Mouse (Mus musculus) brain, embryonic 14.5 days (tissue): Measurements from ENCODE around the gene Col26a1. TPM values are rescaled to one million over a fixed set of nuclear protein-coding genes. Genes with fewer than 3 reads are reported as not detected.
A peak's percentile ranks its signal among the peaks of the same experiment; 100 is the strongest.

ENCODE experiments used
- DNase-seq: peaks from one replicate; pipeline ENCODE4 v3.0.0-alpha.2; 2011; ENCODE audit warnings: low read depth
- CTCF ChIP-seq: fragments of 200-500 bp; IDR thresholded peaks from 2 replicates; pipeline ENCODE4 v1.5.1; 2012; ENCODE audit warnings: inconsistent platforms, mild to moderate bottlenecking, moderate library complexity, borderline replicate concordance; ENCODE audit not compliant: insufficient read depth, insufficient read length; ENCODE audit errors: extremely low read depth
- POLR2A ChIP-seq: fragments of 200-500 bp; IDR thresholded peaks from 2 replicates; pipeline ENCODE4 v1.6.1; 2012; ENCODE audit warnings: mild to moderate bottlenecking, inconsistent platforms, borderline replicate concordance; ENCODE audit not compliant: poor library complexity, insufficient read depth, insufficient read length, severe bottlenecking; ENCODE audit errors: extremely low read depth
- polyA plus RNA-seq: library from polyadenylated mRNA; depleted of rRNA; stranded (reverse); fragments of >200 nt; gene quantifications from 2 replicates; pipeline ENCODE4 v1.2.3, GENCODE M21; 2012

The Col26a1 gene
- polyA plus RNA-seq, 1 experiment = 52.4 TPM

DNA sequence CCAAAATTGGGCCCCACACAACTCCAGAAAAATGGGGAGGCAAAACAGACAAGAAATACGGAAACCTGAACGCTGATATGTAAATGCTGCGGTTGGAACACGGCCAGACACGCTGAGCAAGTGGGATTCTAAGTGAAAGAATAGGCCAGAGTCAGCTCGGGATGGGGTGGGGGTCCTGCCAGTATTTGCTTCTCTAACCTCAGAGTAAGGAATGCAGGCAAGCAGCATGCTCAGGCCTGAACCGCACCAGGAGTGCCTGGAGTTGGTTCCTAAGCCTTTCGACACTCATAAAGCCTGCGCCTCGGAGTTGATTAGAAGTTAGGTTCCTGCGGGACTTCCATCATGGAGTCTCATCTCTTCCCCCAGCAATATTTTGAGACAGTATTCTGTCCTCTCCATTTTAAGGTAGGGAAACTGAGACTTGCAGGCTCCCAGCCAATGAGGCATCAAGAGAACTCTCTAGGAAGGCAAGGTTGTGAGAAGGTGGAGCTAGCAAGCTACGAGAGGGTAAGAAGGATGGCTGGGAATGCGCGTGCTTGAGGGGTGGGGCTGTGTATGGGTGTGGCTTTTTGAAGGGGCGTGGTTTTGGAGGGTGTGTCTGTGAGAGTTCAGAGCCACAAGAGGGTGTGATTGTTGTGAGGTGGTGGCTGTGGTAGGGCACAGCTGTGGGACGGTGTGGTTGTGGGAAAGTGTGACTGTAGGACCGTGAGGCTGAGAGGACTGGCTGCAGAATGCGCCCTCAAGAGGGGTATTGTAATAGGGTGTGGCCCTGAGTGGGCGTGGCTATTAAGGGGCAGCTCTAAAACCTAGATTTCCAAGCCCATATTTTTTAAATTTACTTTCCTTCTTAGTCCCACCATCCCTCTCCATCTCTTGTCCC lies 36.4 kb downstream of the Col26a1 start:
- TF ChIP-seq CTCF (no peak), POLR2A (no peak)

DNA sequence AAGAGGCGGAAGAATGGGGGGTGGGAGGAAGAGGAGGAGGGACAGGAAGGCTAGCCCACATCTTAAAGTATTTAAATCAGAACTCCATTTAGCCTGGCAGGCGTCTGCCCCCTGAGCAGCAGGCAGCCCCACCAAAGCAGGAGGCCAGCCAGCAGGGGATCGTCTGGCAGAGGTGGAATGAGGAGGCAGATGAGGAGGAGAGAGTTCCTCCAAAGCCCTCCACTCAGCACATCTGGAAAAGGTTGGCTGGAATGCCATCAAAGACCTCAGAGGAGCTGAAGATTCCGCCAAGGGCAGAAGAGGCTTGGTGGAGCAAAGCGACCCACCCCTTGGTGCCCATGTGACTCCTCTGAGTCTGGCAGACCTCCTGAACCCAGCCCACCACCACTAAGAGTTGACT lies 39.1 kb downstream of the Col26a1 start:
- TF ChIP-seq CTCF (no peak), POLR2A (no peak)
- no peak for DNase-seq

More for the DNA sequence above, 36.4 kb downstream of the Col26a1 start:
- no peak for DNase-seq

- peak; percentile 47 for DNase-seq
- peak; percentile 73 for TF ChIP-seq CTCF
- no peak for TF ChIP-seq POLR2A
These were observed 43.0 kb downstream of the Col26a1 start for GRCm38 (mm10) chr5:136840036-136840435.

GRCm38 (mm10) chr5:136833053-136833452 lies 50.0 kb downstream of the Col26a1 start:
- DNase-seq = no peak
- TF ChIP-seq CTCF (no peak), POLR2A (no peak)

DNA sequence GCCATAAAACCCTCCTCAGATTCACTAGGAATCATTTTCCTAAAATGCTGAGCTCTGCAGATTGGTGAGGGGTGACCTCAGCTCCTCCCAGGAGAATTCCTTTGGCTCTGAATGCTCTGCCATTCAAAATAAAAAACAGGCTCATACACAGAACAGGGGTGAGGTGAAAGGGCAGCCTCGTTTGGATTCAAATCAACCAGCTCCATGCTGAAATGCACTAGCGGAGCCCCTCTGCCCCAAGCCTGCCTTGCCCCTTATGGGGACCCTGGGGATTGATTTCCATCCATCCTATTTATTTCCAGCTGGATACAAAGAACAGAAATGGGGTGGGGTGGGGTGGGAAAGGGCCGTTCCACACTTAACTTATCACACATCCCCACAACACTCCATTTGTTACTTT lies 52.9 kb downstream of the Col26a1 start:
- DNase-seq = no peak
- TF ChIP-seq CTCF (no peak), POLR2A (no peak)

GRCm38 (mm10) chr5:136821971-136822370 lies 61.0 kb downstream of the Col26a1 start:
- DNase-seq = no peak
- TF ChIP-seq POLR2A (no peak), CTCF (no peak)

DNA sequence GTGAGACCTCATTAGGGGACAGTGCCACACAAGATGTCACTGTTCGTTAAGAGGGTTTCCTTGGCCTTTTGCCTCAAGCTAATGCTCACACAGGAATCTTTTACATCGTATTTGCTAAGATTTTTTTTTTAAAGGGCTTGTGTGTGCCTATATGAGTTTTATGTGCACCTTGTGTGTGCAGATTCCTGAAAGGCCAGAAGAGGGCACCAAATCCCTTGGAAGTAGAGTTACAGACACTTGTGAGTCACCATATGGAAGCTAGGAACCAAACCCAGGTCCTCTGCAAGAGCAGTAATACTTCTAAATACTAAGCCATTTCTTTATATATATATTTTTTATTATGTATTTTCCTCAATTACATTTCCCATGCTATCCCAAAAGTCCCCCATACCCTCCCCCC lies 62.1 kb downstream of the Col26a1 start:
- DNase-seq = no peak
- TF ChIP-seq CTCF (no peak), POLR2A (no peak)

DNA sequence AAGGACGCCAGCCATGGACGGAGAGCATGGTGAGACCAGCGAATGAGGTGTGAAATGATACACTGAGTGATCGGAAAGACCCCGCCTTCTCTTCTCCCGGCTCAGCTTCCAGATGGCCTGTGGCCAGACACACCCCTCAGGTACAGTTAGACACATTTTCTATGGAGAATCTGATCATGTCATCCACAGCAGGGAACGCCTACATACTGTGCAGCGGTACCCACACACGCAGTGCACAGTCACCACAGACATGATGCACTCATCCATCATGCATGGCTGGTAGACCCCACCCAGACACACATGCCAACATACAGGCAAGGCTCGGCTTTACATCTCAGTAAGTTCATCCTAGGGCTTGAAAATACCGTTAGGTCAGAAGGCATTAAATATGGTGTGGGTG lies 63.3 kb downstream of the Col26a1 start:
- no peak for DNase-seq
- TF ChIP-seq CTCF (no peak), POLR2A (no peak)

DNA sequence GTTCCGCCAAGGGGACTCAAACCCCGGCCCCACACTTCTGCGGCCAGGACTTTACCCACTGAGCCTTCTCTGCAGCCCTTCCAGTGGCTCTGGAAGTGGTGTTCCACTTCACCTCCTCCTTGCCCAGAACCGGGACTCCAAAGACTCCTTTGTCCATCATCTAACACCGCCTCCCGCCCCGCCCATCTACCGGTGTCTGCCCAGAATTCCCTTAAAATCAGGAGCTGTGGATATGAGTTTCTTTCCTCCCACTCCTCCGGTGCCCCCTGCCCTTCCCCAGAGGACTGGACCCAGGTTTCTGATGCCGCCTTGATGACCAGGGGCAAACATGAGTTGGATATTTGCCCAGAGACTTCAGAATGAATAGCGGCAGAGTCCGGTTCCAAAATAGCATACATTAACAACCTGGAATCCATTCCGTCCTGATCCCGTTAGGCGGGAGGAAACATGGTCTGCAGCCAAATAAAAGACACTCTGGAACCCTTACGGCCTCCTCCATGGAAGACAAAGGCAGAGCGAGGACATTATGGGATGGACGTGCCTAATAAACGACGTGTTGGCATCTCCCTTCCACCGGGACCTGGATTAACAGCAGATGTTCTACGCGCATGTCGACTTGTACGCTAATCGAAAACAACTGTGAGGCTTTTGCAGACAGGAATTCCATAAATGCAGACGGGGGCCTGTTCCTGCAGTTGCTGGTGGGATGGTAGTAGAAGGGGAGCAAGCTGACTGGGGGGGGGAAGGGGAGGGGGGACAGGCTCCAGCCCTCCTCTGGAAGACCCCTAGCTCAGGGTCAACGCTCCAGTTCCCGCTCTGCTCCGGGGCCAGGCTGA lies 72.3 kb downstream of the Col26a1 start:
- DNase-seq = peak; percentile 47
- TF ChIP-seq POLR2A = no peak
- TF ChIP-seq CTCF = no peak

- TF ChIP-seq POLR2A = no peak
- no peak for TF ChIP-seq CTCF
- no peak for DNase-seq
These were observed 76.5 kb downstream of the Col26a1 start for GRCm38 (mm10) chr5:136806379-136807056.

DNA sequence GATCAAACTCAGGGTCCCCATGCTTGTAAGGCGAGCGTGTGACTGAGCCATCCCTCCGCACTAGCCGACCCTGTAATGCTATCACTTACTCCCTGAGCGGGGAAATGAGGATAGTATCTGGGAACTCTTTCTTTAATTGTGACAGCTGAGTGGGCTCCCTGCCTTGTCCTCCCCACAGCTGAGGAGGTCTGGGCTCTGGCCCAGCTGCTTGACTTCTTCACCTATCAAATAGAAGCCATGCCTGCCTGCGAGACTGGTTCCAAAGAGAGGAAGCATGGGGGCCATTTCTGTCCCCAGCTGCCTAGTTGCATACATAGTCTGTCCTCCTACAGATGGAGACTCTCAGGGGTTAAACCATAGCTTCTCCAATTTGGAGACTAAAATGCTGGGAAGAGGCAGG lies 78.0 kb downstream of the Col26a1 start:
- no peak for TF ChIP-seq CTCF
- TF ChIP-seq POLR2A = no peak
- DNase-seq = no peak

- TF ChIP-seq POLR2A (no peak), CTCF (no peak)
- DNase-seq = no peak
These were observed 78.8 kb downstream of the Col26a1 start for GRCm38 (mm10) chr5:136804246-136804645.

- DNase-seq = peak; percentile 78
- TF ChIP-seq POLR2A (no peak), CTCF (no peak)
These were observed 80.3 kb downstream of the Col26a1 start for GRCm38 (mm10) chr5:136802732-136803131.
